Mouse (Mus musculus): ENCODE measurements around the gene Ctnna3.

GRCm38 (mm10) chr10:63386991-63387390 lies 42.9 kb upstream of the Ctnna3 start:
- no peak for TF ChIP-seq POLR2A (IDR thresholded peaks at IDR 0.05; ENCODE audit: extremely low read depth, insufficient read depth, low read length)
- no peak for TF ChIP-seq CTCF (IDR thresholded peaks at IDR 0.05; ENCODE audit: low read depth, low read length)
